Mouse (Mus musculus) midbrain, embryonic 16.5 days (tissue): Measurements from ENCODE around the gene M1ap. TPM values are rescaled to one million over a fixed set of nuclear protein-coding genes. Genes with fewer than 3 reads are reported as not detected.

Experiments
- ATAC-seq: fragments of 200-750 bp; cut with Nextera tagmentation; 2 replicates; pipeline ENCODE4 v1.8.0; 2017; ENCODE audit warnings: moderate TSS enrichment
- H3K27ac ChIP-seq: fragments of 300-500 bp; sonication (generic); 2 replicates; pipeline ENCODE4 v1.5.1; 2014; ENCODE audit warnings: mild to moderate bottlenecking, low read length, mixed read lengths
- H3K27me3 ChIP-seq: fragments of 300-500 bp; sonication (generic); 2 replicates; pipeline ENCODE4 v1.6.1; 2014; ENCODE audit warnings: low read depth, low read length, mixed read lengths; ENCODE audit not compliant: control insufficient read depth, insufficient read depth
- H3K36me3 ChIP-seq: fragments of 300-500 bp; sonication (generic); 2 replicates; pipeline ENCODE4 v1.6.1; 2014; ENCODE audit warnings: mild to moderate bottlenecking, low read length, moderate library complexity, mixed read lengths; ENCODE audit not compliant: control insufficient read depth, insufficient read depth
- H3K4me1 ChIP-seq: fragments of 300-500 bp; sonication (generic); 2 replicates; pipeline ENCODE4 v1.6.1; 2014; ENCODE audit warnings: mild to moderate bottlenecking, low read length, mixed read lengths; ENCODE audit not compliant: control insufficient read depth, insufficient read depth
- H3K4me2 ChIP-seq: fragments of 300-500 bp; sonication (generic); 2 replicates; pipeline ENCODE4 v1.6.1; 2014; ENCODE audit warnings: mild to moderate bottlenecking, low read length, mixed read lengths
- H3K4me3 ChIP-seq: fragments of 300-500 bp; sonication (generic); 2 replicates; pipeline ENCODE4 v1.5.1; 2014; ENCODE audit warnings: low read depth, mild to moderate bottlenecking, low read length, moderate library complexity, mixed read lengths
- H3K9ac ChIP-seq: fragments of 300-500 bp; sonication (generic); 2 replicates; pipeline ENCODE4 v1.6.1; 2014; ENCODE audit warnings: low read depth, low read length, mixed read lengths
- H3K9me3 ChIP-seq: fragments of 300-500 bp; sonication (generic); replicated peaks from 2 replicates; pipeline ENCODE4 v1.6.1; 2014; ENCODE audit warnings: mild to moderate bottlenecking, low read length, mixed read lengths; ENCODE audit not compliant: control insufficient read depth, poor library complexity, severe bottlenecking
- WGBS: fragments of 180-500 bp; shearing (Covaris S2); extraction: QIAGEN DNeasy Blood & Tissue Kit; methylation state at CpG from one replicate; pipeline ENCODE4 v1.1.7; 2014; 5-methylcytosine and 5-hydroxymethylcytosine counted together
- polyA plus RNA-seq: library from polyadenylated mRNA; unstranded; fragments of >200 nt; fragmentation: Nextera tagmentation; extraction: Ambion mirVana; gene quantifications from 2 replicates; pipeline ENCODE4 v1.2.1, GENCODE M21; 2015

Gene M1ap
- polyA plus RNA-seq, 1 experiment from 2014 or later: not detected

GRCm38 (mm10) chr6:82925005-82925404, 21.7 kb upstream of the M1ap start:
- Histone ChIP-seq H3K4me1 (no peaks in the 10 kb centered on the region), H3K4me2 (no peak overlapping the region), H3K27ac (no peak overlapping the region), H3K4me3 (no peak overlapping the region), H3K36me3 (peaks cover 19% of the 10 kb centered on the region), H3K9me3 (no peaks in the 10 kb centered on the region), H3K9ac (no peak overlapping the region), H3K27me3 (no peaks in the 10 kb centered on the region)
- WGBS: 64% methylated on average over 3 of the region's 3 CpGs
- ATAC-seq: no peak

- no peaks in the 10 kb centered on the region for H3K9me3 ChIP-seq
- ATAC-seq: no peak
- H3K36me3 ChIP-seq: peaks cover 26% of the 10 kb centered on the region
- H3K27ac ChIP-seq: no peak overlapping the region
- no peaks in the 10 kb centered on the region for H3K27me3 ChIP-seq
- no peak overlapping the region for H3K9ac ChIP-seq
- H3K4me3 ChIP-seq: no peak overlapping the region
- WGBS: 89% methylated on average over 10 of the region's 10 CpGs
- H3K4me2 ChIP-seq: no peak overlapping the region
- H3K4me1 ChIP-seq: no peaks in the 10 kb centered on the region
Observed at GRCm38 (mm10) chr6:82926106-82926505, 20.6 kb upstream of the M1ap start.

GRCm38 (mm10) chr6:82926528-82926927, 20.2 kb upstream of the M1ap start:
- no peak for ATAC-seq
- H3K9me3 ChIP-seq: no peaks in the 10 kb centered on the region
- 90% methylated on average over 7 of the region's 7 CpGs for WGBS
- no peak overlapping the region for H3K9ac ChIP-seq
- no peak overlapping the region for H3K4me3 ChIP-seq
- no peaks in the 10 kb centered on the region for H3K4me1 ChIP-seq
- no peak overlapping the region for H3K27ac ChIP-seq
- no peaks in the 10 kb centered on the region for H3K27me3 ChIP-seq
- peaks cover 30% of the 10 kb centered on the region for H3K36me3 ChIP-seq
- no peak overlapping the region for H3K4me2 ChIP-seq

DNA sequence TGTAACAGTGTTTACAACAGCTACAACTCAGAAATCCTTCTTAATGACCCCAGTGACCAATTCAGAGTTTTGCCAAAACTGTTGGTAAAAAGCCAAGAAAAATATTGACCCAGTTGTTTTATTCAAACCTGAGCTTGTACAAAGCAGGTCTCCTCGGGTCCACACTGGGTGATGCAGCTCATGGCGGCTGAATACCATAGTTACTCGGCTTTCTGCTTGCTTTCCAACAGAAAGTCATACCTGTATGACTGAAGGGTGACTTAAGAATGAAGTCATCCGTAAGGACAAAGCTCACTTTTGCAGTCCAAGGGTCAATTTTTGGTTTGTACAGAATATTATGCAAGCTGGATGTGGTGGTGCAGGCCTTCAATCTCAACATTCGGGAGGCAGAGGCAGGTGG, 19.1 kb upstream of the M1ap start:
- Histone ChIP-seq H3K36me3 (peaks cover 27% of the 10 kb centered on the region), H3K4me2 (no peak overlapping the region), H3K4me3 (no peak overlapping the region), H3K27me3 (no peaks in the 10 kb centered on the region), H3K4me1 (no peaks in the 10 kb centered on the region), H3K9me3 (no peaks in the 10 kb centered on the region), H3K9ac (no peak overlapping the region), H3K27ac (no peak overlapping the region)
- WGBS: 82% methylated on average over 5 of the region's 5 CpGs
- no peak for ATAC-seq

DNA sequence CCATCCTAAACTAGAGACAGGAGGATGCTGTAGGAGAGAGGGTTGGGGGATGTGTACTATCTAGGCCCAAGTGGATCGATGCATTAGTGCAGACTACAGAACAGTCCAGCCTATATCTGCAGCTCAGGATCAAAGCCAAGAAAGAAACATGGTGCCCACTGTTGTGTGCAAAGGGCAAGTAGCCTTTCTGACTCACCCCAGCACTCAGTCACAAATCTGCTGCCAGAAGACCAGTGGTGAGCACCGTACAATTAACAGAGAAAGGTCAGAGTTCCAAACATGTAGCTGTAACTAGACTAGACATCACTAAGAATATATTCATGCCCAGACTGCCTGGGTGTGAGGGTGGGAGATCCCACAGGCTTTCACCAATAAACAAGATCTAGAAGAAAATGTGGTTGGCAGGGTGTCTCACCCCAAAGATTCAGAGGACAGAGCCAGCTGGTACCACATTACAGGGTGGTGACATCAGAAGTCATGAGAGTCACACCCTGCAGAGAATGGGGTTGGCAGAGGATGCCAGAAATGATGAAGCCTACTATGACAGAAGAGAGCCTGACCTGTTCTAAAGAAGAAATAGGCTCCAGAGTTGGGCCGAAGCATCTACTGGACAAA, 12.0 kb upstream of the M1ap start:
- H3K27ac ChIP-seq: no peak overlapping the region
- H3K36me3 ChIP-seq: peaks cover 24% of the 10 kb centered on the region
- no peak overlapping the region for H3K4me3 ChIP-seq
- no peaks in the 10 kb centered on the region for H3K9me3 ChIP-seq
- no peak for ATAC-seq
- peaks cover 5% of the 10 kb centered on the region; the same call in 1 of the 2 replicates for H3K4me1 ChIP-seq
- H3K4me2 ChIP-seq: no peak overlapping the region
- no peaks in the 10 kb centered on the region for H3K27me3 ChIP-seq
- WGBS: 94% methylated on average over 3 of the region's 3 CpGs
- H3K9ac ChIP-seq: no peak overlapping the region

GRCm38 (mm10) chr6:82939167-82939912, 7.4 kb upstream of the M1ap start, which contains the start of gene Sema4f:
Gene Sema4f (minus strand): TSS chr6:82939769.
- Histone ChIP-seq H3K4me3 (peak within 1 kb of the TSS; percentile 80), H3K9me3 (no peaks in the 10 kb centered on the region), H3K27ac (peak within 1 kb of the TSS; percentile 75), H3K4me1 (peaks cover 5% of the 10 kb centered on the region; the same call in 1 of the 2 replicates), H3K27me3 (no peaks in the 10 kb centered on the region), H3K9ac (peak within 1 kb of the TSS; percentile 95), H3K4me2 (peak within 1 kb of the TSS; percentile 77), H3K36me3 (peaks cover 5% of the 10 kb centered on the region; the same call in 1 of the 2 replicates)
- WGBS: 3% methylated on average over 39 of the region's 44 CpGs
- peak; percentile 99 for ATAC-seq

GRCm38 (mm10) chr6:82940765-82941164, 5.9 kb upstream of the M1ap start:
- no peak overlapping the region for H3K4me3 ChIP-seq
- H3K4me2 ChIP-seq: no peak overlapping the region
- ATAC-seq: no peak
- H3K27ac ChIP-seq: no peak overlapping the region
- peaks cover 2% of the 10 kb centered on the region; the same call in 1 of the 2 replicates for H3K36me3 ChIP-seq
- H3K9me3 ChIP-seq: no peaks in the 10 kb centered on the region
- 82% methylated on average over 3 of the region's 3 CpGs for WGBS
- H3K9ac ChIP-seq: no peak overlapping the region
- H3K27me3 ChIP-seq: no peaks in the 10 kb centered on the region
- peaks cover 5% of the 10 kb centered on the region; the same call in 1 of the 2 replicates for H3K4me1 ChIP-seq

GRCm38 (mm10) chr6:82945750-82946149, 952 bp upstream of the M1ap start:
- no peaks in the 10 kb centered on the region for H3K36me3 ChIP-seq
- no peak overlapping the region for H3K9ac ChIP-seq
- no peaks in the 10 kb centered on the region for H3K27me3 ChIP-seq
- no peak for ATAC-seq
- WGBS: 52% methylated on average over 6 of the region's 6 CpGs
- H3K4me2 ChIP-seq: no peak overlapping the region
- no peaks in the 10 kb centered on the region for H3K9me3 ChIP-seq
- H3K27ac ChIP-seq: no peak overlapping the region
- no peak overlapping the region for H3K4me3 ChIP-seq
- H3K4me1 ChIP-seq: no peaks in the 10 kb centered on the region

GRCm38 (mm10) chr6:82956553-82957251, 10.0 kb downstream of the M1ap start:
- H3K27me3 ChIP-seq: no peaks in the 10 kb centered on the region
- ATAC-seq: no peak
- no peaks in the 10 kb centered on the region for H3K36me3 ChIP-seq
- no peaks in the 10 kb centered on the region for H3K9me3 ChIP-seq
- H3K4me3 ChIP-seq: no peak overlapping the region
- H3K4me2 ChIP-seq: no peak overlapping the region
- H3K9ac ChIP-seq: no peak overlapping the region
- WGBS: 63% methylated on average over 4 of the region's 4 CpGs
- no peak overlapping the region for H3K27ac ChIP-seq
- H3K4me1 ChIP-seq: no peaks in the 10 kb centered on the region
